Mouse (Mus musculus) olfactory bulb, adult 2 months (tissue): ENCODE data around the gene Nprl3. TPM values are rescaled to one million over a fixed set of nuclear protein-coding genes. Genes with fewer than 3 reads are reported as not detected.
A peak's percentile ranks its signal among the peaks of the same experiment; 100 is the strongest.

Source experiments
- H3K27ac ChIP-seq: fragments of 200-500 bp; 2 replicates; pipeline ENCODE4 v1.5.1; 2012; ENCODE audit warnings: low read depth, low read length; ENCODE audit not compliant: insufficient read depth
- H3K4me1 ChIP-seq: fragments of 200-500 bp; 2 replicates; pipeline ENCODE4 v1.6.1; 2012; ENCODE audit warnings: low read length; ENCODE audit not compliant: control insufficient read depth, insufficient read depth
- H3K4me3 ChIP-seq: fragments of 200-500 bp; 2 replicates; pipeline ENCODE4 v1.5.1; 2012; ENCODE audit warnings: mild to moderate bottlenecking, low read depth, low read length, moderate library complexity; ENCODE audit not compliant: insufficient read depth
- CTCF ChIP-seq: fragments of 200-500 bp; IDR thresholded peaks from 2 replicates; pipeline ENCODE4 v1.5.1; 2012; ENCODE audit warnings: low read depth, mild to moderate bottlenecking, low read length, moderate library complexity; ENCODE audit not compliant: insufficient read depth
- POLR2A ChIP-seq: fragments of 200-500 bp; IDR thresholded peaks from 2 replicates; pipeline ENCODE4 v1.6.1; 2012; ENCODE audit warnings: mild to moderate bottlenecking, low read depth, low read length, moderate library complexity; ENCODE audit not compliant: insufficient read depth
- WGBS: fragments of 180-500 bp; shearing (Covaris S2); methylation state at CpG from one replicate; pipeline ENCODE4 v1.1.7; 2018; 5-methylcytosine and 5-hydroxymethylcytosine counted together
- polyA plus RNA-seq: library from polyadenylated mRNA; stranded (reverse); fragments of >200 nt; gene quantifications from 2 replicates; pipeline ENCODE4 v1.2.4, GENCODE M21; 2012; ENCODE audit warnings: low replicate concordance; ENCODE audit not compliant: missing spikeins, insufficient read depth, insufficient read length

Nprl3 gene
- polyA plus RNA-seq, 1 experiment: not detected

DNA sequence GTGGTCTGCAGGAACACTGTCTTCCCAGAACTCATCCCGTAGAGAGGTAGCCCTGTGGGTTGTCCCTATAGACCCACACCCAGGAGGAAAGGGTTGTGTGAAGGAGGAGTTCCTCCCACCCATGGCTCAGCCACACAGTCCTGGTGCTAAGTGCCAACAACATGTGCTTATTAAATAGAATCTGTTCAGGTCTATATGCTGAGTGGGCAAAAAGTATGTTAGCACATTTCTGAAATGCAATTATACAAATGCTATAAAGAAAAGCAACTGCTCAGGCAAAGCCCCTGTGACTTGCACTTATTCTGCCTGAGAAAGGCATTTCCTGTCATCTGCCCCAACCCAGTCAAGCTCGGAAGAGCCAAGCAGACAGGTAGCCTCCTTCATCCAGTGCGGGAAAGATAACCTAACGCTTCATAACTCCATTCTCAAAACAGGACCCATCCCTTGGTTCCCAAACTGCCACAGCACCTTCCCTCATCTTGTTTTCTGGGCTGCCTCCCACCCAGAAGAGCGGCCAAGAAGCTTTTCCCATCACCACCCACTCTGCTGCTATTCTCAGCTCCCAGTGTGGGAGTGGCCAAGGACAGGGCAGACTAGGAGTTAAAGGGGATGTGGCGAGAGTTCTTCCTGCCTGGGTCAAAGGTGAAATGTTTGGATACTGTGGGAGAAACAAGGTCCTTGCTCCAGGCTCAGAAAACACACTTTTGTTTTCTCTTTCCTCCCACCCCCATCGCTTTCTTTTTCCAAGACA is 24.1 kb downstream of the Nprl3 start:
- WGBS: 49% methylated on average over 7 of the region's 7 CpGs
- Histone ChIP-seq H3K4me1 (peaks cover 14% of the 10 kb centered on the region), H3K4me3 (no peak overlapping the region), H3K27ac (no peak overlapping the region)
- TF ChIP-seq POLR2A (no peak), CTCF (no peak)

- WGBS: 91% methylated on average over 3 of the region's 3 CpGs
- no peak overlapping the region for H3K4me3 ChIP-seq
- H3K27ac ChIP-seq: no peak overlapping the region
- TF ChIP-seq POLR2A (no peak), CTCF (no peak)
- peaks cover 24% of the 10 kb centered on the region for H3K4me1 ChIP-seq
Measured at GRCm38 (mm10) chr11:32242209-32242608, 25.3 kb downstream of the Nprl3 start.

GRCm38 (mm10) chr11:32241391-32241790 is 26.1 kb downstream of the Nprl3 start:
- H3K27ac ChIP-seq: no peak overlapping the region
- H3K4me1 ChIP-seq: peaks cover 30% of the 10 kb centered on the region
- no peak overlapping the region for H3K4me3 ChIP-seq
- TF ChIP-seq CTCF: no peak
- no peak for TF ChIP-seq POLR2A

DNA sequence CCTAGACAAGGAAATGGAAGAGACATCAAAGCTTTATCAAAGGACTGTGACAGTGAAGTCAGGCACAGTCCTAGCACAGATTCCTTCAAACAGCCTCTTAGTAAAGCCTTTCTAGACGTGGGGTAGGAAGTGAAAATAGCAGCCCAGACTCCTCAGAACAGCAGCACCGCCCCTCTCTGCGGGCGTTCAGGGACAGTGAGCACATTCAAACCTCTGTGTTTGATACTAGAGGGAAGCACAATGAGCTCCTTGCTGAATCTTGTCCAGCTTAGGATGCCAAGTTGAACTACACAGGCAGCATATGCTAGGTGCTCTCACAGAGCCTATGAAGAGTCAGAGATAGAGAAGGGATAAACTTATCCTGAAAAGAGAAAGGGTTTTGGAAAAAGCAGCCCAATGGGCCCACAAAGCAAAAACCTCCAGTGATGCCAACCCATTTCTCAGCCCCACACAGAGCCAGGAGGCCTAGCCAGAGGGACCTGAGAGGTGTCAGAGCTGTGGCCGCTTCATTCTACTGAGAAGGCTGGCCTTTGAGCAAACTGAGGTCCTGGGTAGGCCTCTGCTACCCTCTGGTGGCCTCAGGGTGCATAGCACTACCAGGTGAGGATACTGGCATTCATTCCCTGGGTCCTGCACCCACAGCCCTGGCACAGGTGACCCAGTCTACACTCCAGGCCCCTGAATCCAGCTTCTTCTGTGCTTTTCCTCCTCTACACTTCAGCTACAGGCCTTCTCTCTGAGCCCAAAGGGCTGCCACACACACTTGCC is 29.2 kb downstream of the Nprl3 start:
- 13% methylated on average over 5 of the region's 5 CpGs for WGBS
- Histone ChIP-seq H3K4me1 (peaks cover 43% of the 10 kb centered on the region), H3K27ac (0 out of 2 replicates have a peak overlapping the region, but pooled peaks have one; percentile 9), H3K4me3 (no peak overlapping the region)
- TF ChIP-seq CTCF: peak; percentile 73; the same call in 1 of the 2 replicates
- TF ChIP-seq POLR2A: no peak

GRCm38 (mm10) chr11:32237411-32237795 is 30.1 kb downstream of the Nprl3 start:
- 84% methylated on average over 3 of the region's 3 CpGs for WGBS
- Histone ChIP-seq H3K4me1 (peaks cover 40% of the 10 kb centered on the region), H3K27ac (0 out of 2 replicates have a peak overlapping the region, but pooled peaks have one; percentile 9), H3K4me3 (no peak overlapping the region)
- no peak for TF ChIP-seq CTCF

DNA sequence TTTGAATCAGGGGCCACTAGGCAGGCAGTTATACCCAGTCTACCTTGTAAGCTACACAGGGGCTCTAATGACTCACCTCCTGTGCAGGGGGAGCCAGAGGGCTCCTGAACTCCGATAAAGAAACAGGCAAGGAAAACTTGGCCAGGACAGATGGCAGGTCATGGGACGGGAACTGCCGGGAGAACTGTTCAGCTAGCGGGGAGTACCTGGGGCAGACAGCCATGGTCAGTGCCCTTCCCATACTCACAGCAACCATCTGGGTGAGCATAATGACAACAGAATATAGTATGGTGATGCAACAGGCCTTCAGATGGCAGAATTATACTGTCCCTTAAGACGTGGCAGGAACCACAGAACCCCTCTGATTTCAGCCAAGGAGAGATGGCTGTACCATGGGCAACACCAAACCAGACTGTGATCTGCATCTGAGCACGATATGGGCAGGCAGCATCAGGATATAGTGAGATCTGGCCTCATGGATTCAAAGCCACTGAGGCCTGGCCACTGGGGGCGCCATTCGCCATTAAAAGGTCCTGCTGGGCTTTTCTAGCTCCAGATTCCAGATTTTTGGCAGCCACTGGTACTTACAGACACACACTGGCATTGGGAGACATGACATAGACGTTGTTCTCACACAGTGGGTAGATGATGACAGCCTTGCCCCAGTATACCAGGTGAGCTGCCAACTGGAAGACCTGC is 30.6 kb downstream of the Nprl3 start:
- Histone ChIP-seq H3K27ac (0 out of 2 replicates have a peak overlapping the region, but pooled peaks have one; percentile 49), H3K4me1 (peaks cover 40% of the 10 kb centered on the region), H3K4me3 (no peak overlapping the region)
- 47% methylated on average over 9 of the region's 9 CpGs for WGBS
- TF ChIP-seq CTCF: peak; percentile 49; the same call in 1 of the 2 replicates
- TF ChIP-seq POLR2A: no peak

GRCm38 (mm10) chr11:32236132-32236531 is 31.4 kb downstream of the Nprl3 start:
- no peak for TF ChIP-seq CTCF
- no peak for TF ChIP-seq POLR2A
- H3K27ac ChIP-seq: peak overlapping the region; percentile 49
- H3K4me1 ChIP-seq: peaks cover 44% of the 10 kb centered on the region
- WGBS: 35% methylated on average over 2 of the region's 2 CpGs
- no peak overlapping the region for H3K4me3 ChIP-seq

GRCm38 (mm10) chr11:32235646-32236045 is 31.9 kb downstream of the Nprl3 start:
- Histone ChIP-seq H3K4me1 (peaks cover 44% of the 10 kb centered on the region), H3K27ac (no peak overlapping the region; the same call in 1 of the 2 replicates), H3K4me3 (no peak overlapping the region)
- WGBS: 12% methylated on average over 3 of the region's 3 CpGs
- no peak for TF ChIP-seq POLR2A
- TF ChIP-seq CTCF: no peak
